Mouse (Mus musculus) lung, postnatal 25 days (tissue): ENCODE measurements around the gene Gm14496.
"Not testable (repeated sequence)": the region's sequence is repeated elsewhere in the genome, so short reads cannot be mapped to it uniquely, and the experiment has no call there.

Experiments
- DNase-seq: peaks from one replicate; pipeline ENCODE4 v3.0.0; 2022; ENCODE audit warnings: low spot score

The Gm14496 gene

DNA sequence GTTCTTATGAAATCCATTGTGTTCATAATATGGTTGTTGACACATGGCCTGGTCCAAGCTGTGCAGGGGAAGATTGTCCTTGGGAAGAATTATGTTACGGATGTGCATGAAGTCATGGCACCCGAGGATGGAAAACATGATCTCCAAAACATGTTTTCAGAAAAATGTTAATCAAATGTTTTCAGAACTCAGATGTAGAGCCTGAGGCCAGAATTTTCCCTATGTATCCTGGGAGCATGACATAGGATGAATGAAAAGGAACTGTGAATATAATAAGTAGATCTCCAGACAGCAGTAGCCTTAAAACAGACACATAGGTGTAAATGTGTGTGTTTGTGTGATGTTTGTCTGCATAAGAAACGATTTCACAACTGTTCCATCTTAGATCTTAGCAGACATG, at the start of gene Gm14496:
Gene Gm14496, plus strand, starts transcription at position 301 of the 400 bp plus-strand sequence.
- no peak for DNase-seq

DNA sequence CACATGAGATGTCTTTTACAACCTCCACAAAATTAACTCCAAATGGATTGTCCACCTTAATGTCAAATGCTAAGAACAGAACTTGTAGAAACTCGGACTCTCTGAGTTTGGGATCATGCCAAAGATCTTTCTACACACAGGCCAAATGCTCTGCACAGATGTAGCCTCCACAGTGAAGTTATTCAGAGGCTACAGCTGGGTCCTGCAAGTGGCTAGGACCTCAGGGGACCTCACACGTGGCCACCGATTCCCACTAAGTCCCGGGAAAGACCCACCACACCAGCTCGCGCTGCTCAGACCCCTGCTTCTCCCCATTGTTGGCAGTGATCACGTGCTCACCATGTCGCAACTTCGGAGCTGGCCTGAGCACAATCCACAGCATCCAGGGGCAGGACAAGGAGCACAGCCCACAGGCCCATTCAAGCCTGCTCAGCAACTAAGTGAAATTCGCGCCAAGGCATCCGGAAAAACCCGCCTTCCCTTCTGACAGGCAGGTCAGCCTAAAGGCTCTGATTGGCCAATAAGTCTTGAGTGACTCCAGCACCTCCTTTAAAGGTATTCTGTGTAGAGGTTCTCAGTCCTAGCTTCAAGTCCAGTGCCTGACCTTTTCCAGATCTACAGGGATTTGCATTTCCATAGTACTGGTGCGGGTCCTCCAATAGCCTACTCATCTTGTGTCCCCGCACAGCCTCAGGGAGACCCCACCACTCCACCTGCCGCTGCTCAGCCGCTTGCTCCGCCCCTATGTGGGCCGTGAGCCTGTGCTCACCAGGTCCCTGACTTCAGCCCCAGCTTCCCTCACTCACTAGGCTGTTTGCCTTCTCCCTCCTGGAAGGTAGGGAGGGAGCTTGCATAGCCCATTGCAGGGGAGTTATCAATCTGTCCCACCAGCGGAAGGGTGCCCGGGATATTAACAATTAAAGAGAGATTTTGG, 37.9 kb upstream of the Gm14496 start:
- not testable (repeated sequence) for DNase-seq

DNA sequence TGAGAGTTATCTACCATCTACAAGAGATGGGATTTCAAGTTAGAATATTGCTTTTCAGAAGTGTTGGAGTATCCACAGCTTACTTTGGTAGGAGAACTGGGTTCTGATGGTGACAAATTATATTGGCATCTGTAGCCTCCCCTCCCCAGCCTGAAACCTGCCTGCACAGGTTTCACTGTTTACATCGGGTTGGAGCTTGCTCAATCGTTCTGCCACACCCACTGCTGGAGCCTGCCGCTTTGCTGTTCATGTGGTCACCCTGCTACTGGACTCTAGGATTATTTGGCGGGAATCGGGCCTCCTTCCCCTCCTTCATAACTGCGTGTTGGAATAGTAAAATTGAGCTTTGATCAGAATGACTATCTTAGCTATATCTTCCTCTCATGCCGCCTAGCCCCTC, 22.5 kb upstream of the Gm14496 start:
- no peak for DNase-seq

DNA sequence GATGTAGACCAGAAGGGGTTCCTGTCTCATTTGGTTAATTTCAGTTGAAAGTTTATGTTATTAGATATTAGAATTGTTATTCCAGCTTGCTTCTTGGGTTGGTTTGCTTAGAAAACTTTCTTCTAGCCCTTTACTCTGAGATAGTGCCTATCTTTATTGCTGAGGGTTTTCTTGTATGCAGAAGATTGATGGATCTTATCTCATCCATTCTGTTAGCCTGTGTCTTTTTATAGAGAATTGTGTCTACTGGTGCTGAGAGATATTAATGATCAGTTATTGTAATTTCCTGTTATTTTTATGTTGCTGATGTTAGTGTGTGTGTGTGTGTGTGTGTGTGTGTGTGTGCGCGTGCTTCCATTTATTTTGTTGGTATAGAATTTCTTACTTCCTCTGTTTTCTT, 21.7 kb upstream of the Gm14496 start:
- no peak for DNase-seq

DNA sequence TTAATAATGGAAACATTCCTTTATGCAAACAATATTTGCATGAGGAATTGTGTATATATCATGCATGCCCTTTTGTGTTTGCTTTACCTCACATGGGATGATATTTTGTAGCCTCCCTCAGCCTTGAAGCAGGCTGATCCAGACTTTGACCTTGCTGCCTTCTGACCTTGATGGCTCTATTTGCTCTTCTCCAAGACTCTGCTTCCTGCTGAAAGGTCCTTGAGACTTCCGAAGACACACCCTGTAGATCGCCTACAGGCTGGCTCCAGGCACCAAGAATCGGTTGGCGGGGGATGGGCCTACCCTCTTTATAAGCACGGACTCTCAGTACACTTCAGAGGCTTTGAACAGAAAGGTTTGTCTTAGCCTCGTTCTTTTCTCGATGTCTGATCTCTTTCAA, 9.0 kb upstream of the Gm14496 start:
- not testable (repeated sequence) for DNase-seq
